Mouse (Mus musculus) heart, postnatal 0 days (tissue): ENCODE results near the gene Gfod2.

Source experiments
- CTCF ChIP-seq: IDR thresholded peaks from 2 replicates; pipeline ENCODE4 v1.5.1; 2016; ENCODE audit warnings: antibody characterized with exemption, control low read depth, low read depth
- EP300 ChIP-seq: IDR thresholded peaks from 2 replicates; pipeline ENCODE4 v1.6.1; 2016; ENCODE audit warnings: antibody characterized with exemption, low read depth

GRCm38 (mm10) chr8:105739216-105739615, 19.2 kb downstream of the Gfod2 start:
- no peak for TF ChIP-seq CTCF
- no peak for TF ChIP-seq EP300
